Mouse (Mus musculus) gastrocnemius, adult 18-20 months (tissue): ENCODE data around the gene Trim16. TPM values are rescaled to one million over a fixed set of nuclear protein-coding genes. Genes with fewer than 3 reads are reported as not detected.

ENCODE experiments used
- DNase-seq: peaks from one replicate; pipeline ENCODE4 v3.0.0; 2021; ENCODE audit warnings: low spot score
- total RNA-seq, 2 experiments: library from RNA; stranded (reverse); gene quantifications; 2 replicates each; pipeline ENCODE4 v1.2.3; 2021

Gene Trim16
- total RNA-seq, 2 experiments from 2014 or later, result 27.1 to 30.2 TPM

GRCm38 (mm10) chr11:62890796-62891195 is 70.8 kb downstream of the Trim16 start:
- DNase-seq, result no peak

GRCm38 (mm10) chr11:62891763-62892162 is 71.7 kb downstream of the Trim16 start:
- no peak for DNase-seq

Other genes with a start within 250 kb of the Trim16 start
- 1 to 10 TPM in 1 of 2 experiments, under 1 TPM in 1; 0.87 to 2.1 TPM for gene Trpv2, start 245.7 kb upstream of the Trim16 start, total RNA-seq
- 1 to 10 TPM; 3.2 to 3.5 TPM for gene Lrrc75a, start 171.7 kb upstream of the Trim16 start, total RNA-seq
- gene Mmgt2, start 171.6 kb upstream of the Trim16 start, total RNA-seq, result 1 to 10 TPM; 3.3 to 3.6 TPM
- 1 to 10 TPM in 1 of 2 experiments, under 1 TPM in 1; 0.96 to 1.3 TPM for gene Zfp287, start 88.3 kb upstream of the Trim16 start, total RNA-seq
- not detected for gene Gm10428, start 67.1 kb upstream of the Trim16 start, total RNA-seq
- gene Zfp286, start 30.8 kb upstream of the Trim16 start, total RNA-seq, result 1 to 10 TPM; 1.1 to 1.4 TPM
- gene Fbxw10, start 26.8 kb downstream of the Trim16 start, total RNA-seq, result under 1 TPM; 0.07 to 0.19 TPM
- 1 to 10 TPM; 4.8 to 5.4 TPM for gene Tvp23b, start 59.2 kb downstream of the Trim16 start, total RNA-seq
- gene Cdrt4, start 131.0 kb downstream of the Trim16 start, total RNA-seq, result not detected
- not detected for gene Tekt3, start 241.4 kb downstream of the Trim16 start, total RNA-seq